Comparison of ENCODE assay signal across 8 mouse cellular contexts in the genomic region with DNA sequence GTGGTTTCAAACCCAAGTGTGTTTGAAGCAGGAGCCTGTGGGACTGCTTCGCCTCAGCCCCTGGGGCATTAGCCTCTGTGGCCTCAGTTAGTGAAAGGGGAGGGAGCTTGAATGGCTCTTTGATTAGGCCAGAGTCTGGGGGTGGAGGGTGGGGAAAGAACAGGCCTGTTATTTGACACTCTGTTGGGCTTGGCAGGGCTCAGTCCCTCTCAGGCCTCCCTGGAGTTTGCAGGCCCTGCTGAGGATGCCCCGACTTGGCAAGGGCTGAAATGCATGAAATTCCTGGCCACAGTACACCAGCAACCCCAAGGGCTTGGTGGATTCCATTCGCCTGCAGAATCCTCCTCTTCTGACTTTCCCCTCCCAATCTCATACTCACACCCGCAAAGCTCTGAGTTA. TPM values are rescaled to one million over a fixed set of nuclear protein-coding genes. Genes with fewer than 3 reads are reported as not detected.
DNase-seq lines count a peak whose midpoint lies in the region; ATAC-seq and TF ChIP-seq lines count a peak whose summit lies in the region.

No protein-coding gene starts in this region.

- DNase-seq in adrenal gland, postnatal 36 days = peak; percentile 17 to 34
- DNase-seq in forebrain, embryonic 14.5 days (ENCODE audit: low spot score) = peak; percentile 92
- DNase-seq in heart, postnatal 36 days = peak; percentile 52 to 54
- DNase-seq in layer of hippocampus, adult 9-11 months = peak; percentile 62
- peak; percentile 83 for DNase-seq in midbrain, embryonic 10.5 days (ENCODE audit: low spot score)
- DNase-seq in testis, postnatal 14 days (ENCODE audit: low spot score) = peak; percentile 48

- TF ChIP-seq CTCF in ES-Bruce4 (IDR thresholded peaks at IDR 0.05; ENCODE audit: low read depth, low read length) = no peak

- TF ChIP-seq POLR2A in ES-Bruce4 (IDR thresholded peaks at IDR 0.05; ENCODE audit: insufficient read depth, low read length) = no peak

- 0 out of 2 replicates have a peak, but pooled peaks have one; percentile 75 for TF ChIP-seq EP300 in ES-Bruce4 (IDR thresholded peaks at IDR 0.05; ENCODE audit: insufficient read depth, low read depth, low read length)

- no peaks in the 10 kb centered on the region for H3K27me3 ChIP-seq in ES-Bruce4 (ENCODE audit: control insufficient read depth, insufficient read depth, low read length, poor library complexity, severe bottlenecking)
- no peaks in the 10 kb centered on the region for H3K27me3 ChIP-seq in forebrain, embryonic 14.5 days (replicated peaks; ENCODE audit: control insufficient read depth, insufficient read depth, low read length)
- no peaks in the 10 kb centered on the region for H3K27me3 ChIP-seq in midbrain, embryonic 10.5 days (ENCODE audit: low read depth, poor library complexity, severe bottlenecking)

- H3K36me3 ChIP-seq in ES-Bruce4 (ENCODE audit: control insufficient read depth, insufficient read depth, low read length, poor library complexity, severe bottlenecking) = no peaks in the 10 kb centered on the region
- H3K36me3 ChIP-seq in forebrain, embryonic 14.5 days (ENCODE audit: control insufficient read depth, insufficient read depth, low read length) = no peaks in the 10 kb centered on the region
- H3K36me3 ChIP-seq in midbrain, embryonic 10.5 days = no peaks in the 10 kb centered on the region

- intact Hi-C loops in heart, postnatal 36 days (cut with DNase I) = no loop called here

- no peak overlapping the region for H3K4me2 ChIP-seq in forebrain, embryonic 14.5 days (ENCODE audit: low read length)

- no peaks in the 10 kb centered on the region for H3K9me3 ChIP-seq in ES-Bruce4 (replicated peaks; ENCODE audit: control insufficient read depth, insufficient read depth, low read length, poor library complexity, severe bottlenecking)
- H3K9me3 ChIP-seq in forebrain, embryonic 14.5 days (replicated peaks; ENCODE audit: control insufficient read depth, low read length) = no peaks in the 10 kb centered on the region
- peaks cover 9% of the 10 kb centered on the region; the same call in 1 of the 2 replicates for H3K9me3 ChIP-seq in midbrain, embryonic 10.5 days (replicated peaks)

- H3K9ac ChIP-seq in ES-Bruce4 (ENCODE audit: low read depth, poor library complexity, severe bottlenecking) = no peak overlapping the region
- H3K9ac ChIP-seq in forebrain, embryonic 14.5 days (ENCODE audit: low read length) = no peak overlapping the region

- peak; percentile 93 for ATAC-seq in forebrain, embryonic 14.5 days
- ATAC-seq in activated CD4-positive, CD25-positive, alpha-beta regulatory T cell, adult 4 months = no peak

- H3K4me3 ChIP-seq in ES-Bruce4 (ENCODE audit: low read depth, low read length) = no peak overlapping the region
- no peak overlapping the region for H3K4me3 ChIP-seq in forebrain, embryonic 14.5 days (ENCODE audit: low read depth, low read length)
- H3K4me3 ChIP-seq in midbrain, embryonic 10.5 days = no peak overlapping the region

- 2% methylated on average over 4 of the region's 4 CpGs for WGBS in forebrain, embryonic 14.5 days
- 2% methylated on average over 4 of the region's 4 CpGs for WGBS in midbrain, embryonic 10.5 days

- H3K27ac ChIP-seq in ES-Bruce4 (ENCODE audit: insufficient read depth, low read length) = peak overlapping the region; percentile 33
- peak overlapping the region; percentile 61; the same call in 1 of the 2 replicates for H3K27ac ChIP-seq in forebrain, embryonic 14.5 days (ENCODE audit: low read depth, low read length)
- H3K27ac ChIP-seq in midbrain, embryonic 10.5 days (replicated peaks) = peak overlapping the region; percentile 79

- H3K4me1 ChIP-seq in ES-Bruce4 (ENCODE audit: control insufficient read depth, insufficient read depth, low read length) = peaks cover 2% of the 10 kb centered on the region
- H3K4me1 ChIP-seq in forebrain, embryonic 14.5 days (ENCODE audit: control insufficient read depth, insufficient read depth, low read length) = peaks cover 18% of the 10 kb centered on the region
- H3K4me1 ChIP-seq in midbrain, embryonic 10.5 days = peaks cover 37% of the 10 kb centered on the region

RNA-seq across cellular contexts. Expression of gene Tlr1, which starts 55.3 kb away (rescaled TPM):
- not detected in 2 replicates for polyA plus RNA-seq in ES-Bruce4 (2011; ENCODE audit: insufficient read depth, insufficient read length, low read depth, missing spikeins)
- total RNA-seq in adrenal gland, postnatal 36 days (2021) = 1 to 10 TPM in 1 of 2 experiments, under 1 TPM in 1; 0.79 to 1.8 TPM
- polyA plus RNA-seq in forebrain, embryonic 14.5 days (2014; fragmentation: Nextera tagmentation; extraction: Ambion mirVana) = 0.33 and 0.36 TPM in 2 replicates
- under 1 TPM; 0.39 to 0.68 TPM for total RNA-seq in heart, postnatal 36 days (2021)
- 0.25 and 0.32 TPM in 2 replicates for polyA plus RNA-seq in midbrain, embryonic 10.5 days (2016; fragmentation: Nextera tagmentation; extraction: Ambion mirVana)
- polyA plus RNA-seq in activated CD4-positive, CD25-positive, alpha-beta regulatory T cell, adult 4 months (2017; shearing (Covaris generic)) = 10 to 100 TPM; 54.0 to 63.2 TPM

Comparison
In these comparisons a context has a peak if more than half of its experiments do, and no peak if none do; other contexts are left out.
1. DNase-seq: peak in every context shown above with its lines; median percentile 92 in forebrain, embryonic 14.5 days; 83 in midbrain, embryonic 10.5 days; 62 in layer of hippocampus, adult 9-11 months; 53 in heart, postnatal 36 days; 48 in testis, postnatal 14 days; 26 in adrenal gland, postnatal 36 days.
2. RNA of gene Tlr1, which starts 55.3 kb away (polyA plus RNA-seq): 54.0 to 63.2 TPM in activated CD4-positive, CD25-positive, alpha-beta regulatory T cell, adult 4 months; 0.33 to 0.36 TPM in forebrain, embryonic 14.5 days, 0.25 to 0.32 TPM in midbrain, embryonic 10.5 days and not detected in ES-Bruce4; every median in the first group is over 10 times any median in the second.
3. Peak in every context shown above with its lines, with median percentiles within 50 percentile points of each other: H3K27ac ChIP-seq.